Comparison of ENCODE assay signal across 8 mouse cellular contexts in genomic region chr2:39006149-39006730, GRCm38 (mm10). TPM values are rescaled to one million over a fixed set of nuclear protein-coding genes. Genes with fewer than 3 reads are reported as not detected.
DNase-seq lines count a peak whose midpoint lies in the region; ATAC-seq and TF ChIP-seq lines count a peak whose summit lies in the region.

No protein-coding gene starts in this region.

- peaks cover 58% of the 10 kb centered on the region for H3K4me1 ChIP-seq in heart, embryonic 13.5 days
- peaks cover 63% of the 10 kb centered on the region for H3K4me1 ChIP-seq in G1E (ENCODE audit: insufficient read depth, low read depth, low read length)
- H3K4me1 ChIP-seq in forebrain, postnatal 0 days (ENCODE audit: insufficient read depth): peaks cover 24% of the 10 kb centered on the region

- no peak for DNase-seq in heart, postnatal 36 days
- DNase-seq in G1E (ENCODE audit: low spot score): no peak
- DNase-seq in forebrain, postnatal 0 days: no peak
- DNase-seq in Muller cell, postnatal 12 days (ENCODE audit: inconsistent ontology term): no peak
- no peak for DNase-seq in lung, postnatal 10 days

- WGBS in heart, embryonic 13.5 days: 84% methylated on average over 14 of the region's 14 CpGs
- 92% methylated on average over 14 of the region's 14 CpGs for WGBS in forebrain, postnatal 0 days
- WGBS in macrophage (ENCODE audit: missing documents): 87% methylated on average over 12 of the region's 14 CpGs

- TF ChIP-seq CTCF in G1E (IDR thresholded peaks at IDR 0.05; ENCODE audit: low read depth, low read length): no peak
- TF ChIP-seq CTCF in forebrain, postnatal 0 days (IDR thresholded peaks at IDR 0.05; ENCODE audit: low read depth): no peak

- ATAC-seq in heart, embryonic 13.5 days (ENCODE audit: extremely low read depth, insufficient number of reproducible peaks, low FRiP score, low TSS enrichment): no peak
- ATAC-seq in G1E (ENCODE audit: extremely low read depth, insufficient number of reproducible peaks, low FRiP score, poor library complexity, severe bottlenecking): no peak
- ATAC-seq in forebrain, postnatal 0 days: no peak
- no peak for ATAC-seq in activated CD4-positive, CD25-positive, alpha-beta regulatory T cell, adult 4 months

- intact Hi-C loops in heart, postnatal 36 days (cut with DNase I): loop anchor here (10.0 kb wide), 2 partner anchors 361 to 721 kb away; partner anchors contain the start of genes Dennd1a and Psmb7

- H3K27ac ChIP-seq in heart, embryonic 13.5 days (replicated peaks): no peak overlapping the region
- H3K27ac ChIP-seq in forebrain, postnatal 0 days (ENCODE audit: low read depth, low read length): no peak overlapping the region
- H3K27ac ChIP-seq in macrophage: no peak overlapping the region

- no peaks in the 10 kb centered on the region for H3K9me3 ChIP-seq in heart, embryonic 13.5 days
- no peaks in the 10 kb centered on the region for H3K9me3 ChIP-seq in G1E (replicated peaks)
- no peaks in the 10 kb centered on the region for H3K9me3 ChIP-seq in forebrain, postnatal 0 days (ENCODE audit: low read length)

- peaks cover 28% of the 10 kb centered on the region for H3K36me3 ChIP-seq in heart, embryonic 13.5 days
- H3K36me3 ChIP-seq in G1E (replicated peaks) (peaks cover 53% of the 10 kb centered on the region), macrophage (ENCODE audit: inconsistent target) (peaks cover 18% of the 10 kb centered on the region; the same call in 1 of the 2 replicates)
- peaks cover 18% of the 10 kb centered on the region for H3K36me3 ChIP-seq in forebrain, postnatal 0 days (ENCODE audit: insufficient read depth)

- H3K4me2 ChIP-seq in heart, embryonic 13.5 days: peak overlapping the region; percentile 98
- H3K4me2 ChIP-seq in forebrain, postnatal 0 days (ENCODE audit: low read depth): peak overlapping the region; percentile 78

- H3K4me3 ChIP-seq in heart, embryonic 13.5 days: peak overlapping the region; percentile 82
- peak overlapping the region; percentile 92 for H3K4me3 ChIP-seq in G1E (ENCODE audit: low read depth, low read length)
- H3K4me3 ChIP-seq in forebrain, postnatal 0 days (ENCODE audit: low read depth, low read length): no peak overlapping the region
- H3K4me3 ChIP-seq in macrophage (ENCODE audit: inconsistent target): peak overlapping the region; percentile 93

- H3K27me3 ChIP-seq in heart, embryonic 13.5 days (replicated peaks): no peaks in the 10 kb centered on the region
- no peaks in the 10 kb centered on the region for H3K27me3 ChIP-seq in G1E (ENCODE audit: insufficient read depth, low read length)
- H3K27me3 ChIP-seq in forebrain, postnatal 0 days (ENCODE audit: insufficient read depth, low read length): no peaks in the 10 kb centered on the region

- peaks cover 77% of the 10 kb centered on the region for H3K79me2 ChIP-seq in macrophage (ENCODE audit: inconsistent target)

- peak overlapping the region; percentile 96 for H3K9ac ChIP-seq in heart, embryonic 13.5 days
- H3K9ac ChIP-seq in forebrain, postnatal 0 days: no peak overlapping the region

RNA-seq across cellular contexts. Expression of gene Rpl35, which starts 0.8 kb away (rescaled TPM):
- 628 and 659 TPM in 2 replicates for polyA plus RNA-seq in heart, embryonic 13.5 days (2015; fragmentation: Nextera tagmentation; extraction: Ambion mirVana)
- 100 to 1,000 TPM; 321 to 338 TPM for total RNA-seq in heart, postnatal 36 days (2021)
- total RNA-seq in G1E (2014; fragmentation: Nextera tagmentation) (628 and 641 TPM in 2 replicates), G1E (2017) (1,378 and 1,941 TPM in 2 replicates)
- polyA plus RNA-seq in G1E (2012) (315 and 358 TPM in 2 replicates), macrophage (2018) (501 to 933 TPM (median 626 TPM) in 3 replicates)
- 128 and 358 TPM in 2 replicates for total RNA-seq in forebrain, postnatal 0 days (2014; rRNA removed)
- 660 and 891 TPM in 2 replicates for polyA plus RNA-seq in forebrain, postnatal 0 days (2015; fragmentation: Nextera tagmentation; extraction: Ambion mirVana)
- total RNA-seq in macrophage (2018; cell fraction: chromatin; rRNA removed): 100 to 1,000 TPM in 1 of 26 experiments, 10 to 100 TPM in 24, 1 to 10 TPM in 1; 9.5 to 133 (median 24.8) TPM
- total RNA-seq in macrophage (2018; cell fraction: cytosol; rRNA removed): 100 to 1,000 TPM; 259 to 879 (median 445) TPM
- total RNA-seq in macrophage (2018; cell fraction: nucleus; rRNA removed): 10 to 100 TPM; 37.5 to 94.1 (median 55.2) TPM
- polyA plus RNA-seq in activated CD4-positive, CD25-positive, alpha-beta regulatory T cell, adult 4 months (2017; shearing (Covaris generic)): 1,000 to 10,000 TPM; 1,939 to 1,985 TPM

RNA-seq across cellular contexts. Expression of gene Arpc5l, which starts 1.1 kb away (rescaled TPM):
- 75.4 and 87.3 TPM in 2 replicates for polyA plus RNA-seq in heart, embryonic 13.5 days (2015; fragmentation: Nextera tagmentation; extraction: Ambion mirVana)
- total RNA-seq in heart, postnatal 36 days (2021): 10 to 100 TPM; 90.1 to 99.9 TPM
- total RNA-seq in G1E (2014; fragmentation: Nextera tagmentation) (33.3 and 34.3 TPM in 2 replicates), G1E (2017) (62.4 and 71.6 TPM in 2 replicates)
- polyA plus RNA-seq in G1E (2012) (59.8 and 85.1 TPM in 2 replicates), macrophage (2018) (48.9 to 69.3 TPM (median 53.8 TPM) in 3 replicates)
- total RNA-seq in forebrain, postnatal 0 days (2014; rRNA removed): 80.0 and 92.4 TPM in 2 replicates
- 167 and 170 TPM in 2 replicates for polyA plus RNA-seq in forebrain, postnatal 0 days (2015; fragmentation: Nextera tagmentation; extraction: Ambion mirVana)
- total RNA-seq in macrophage (2018; cell fraction: chromatin; rRNA removed): 10 to 100 TPM in 25 of 26 experiments, 1 to 10 TPM in 1; 7.9 to 56.6 (median 26.2) TPM
- 10 to 100 TPM; 24.7 to 62.3 (median 48.6) TPM for total RNA-seq in macrophage (2018; cell fraction: cytosol; rRNA removed)
- total RNA-seq in macrophage (2018; cell fraction: nucleus; rRNA removed): 10 to 100 TPM in 25 of 26 experiments, 1 to 10 TPM in 1; 9.9 to 50.9 (median 30.1) TPM
- 100 to 1,000 TPM; 120 to 136 TPM for polyA plus RNA-seq in activated CD4-positive, CD25-positive, alpha-beta regulatory T cell, adult 4 months (2017; shearing (Covaris generic))

RNA-seq across cellular contexts. Expression of gene Wdr38, which starts 9.0 kb away (rescaled TPM):
- polyA plus RNA-seq in heart, embryonic 13.5 days (2015; fragmentation: Nextera tagmentation; extraction: Ambion mirVana): 1.1 and 1.3 TPM in 2 replicates
- total RNA-seq in heart, postnatal 36 days (2021): under 1 TPM in 1 of 2 experiments, not detected in 1; 0.14 TPM
- total RNA-seq in G1E (2014; fragmentation: Nextera tagmentation) (1.6 and 1.9 TPM in 2 replicates), G1E (2017) (1.8 and 2.3 TPM in 2 replicates)
- polyA plus RNA-seq in G1E (2012) (0.25 and 0.34 TPM in 2 replicates), macrophage (2018) (0.09 to 1.3 TPM (median 0.66 TPM) in 3 replicates)
- 0.43 and 1.4 TPM in 2 replicates for total RNA-seq in forebrain, postnatal 0 days (2014; rRNA removed)
- 0.38 and 0.64 TPM in 2 replicates for polyA plus RNA-seq in forebrain, postnatal 0 days (2015; fragmentation: Nextera tagmentation; extraction: Ambion mirVana)
- total RNA-seq in macrophage (2018; cell fraction: chromatin; rRNA removed): 1 to 10 TPM in 21 of 26 experiments, under 1 TPM in 5; 0.50 to 6.7 (median 1.6) TPM
- total RNA-seq in macrophage (2018; cell fraction: cytosol; rRNA removed): 1 to 10 TPM in 3 of 26 experiments, under 1 TPM in 23; 0.14 to 1.4 (median 0.40) TPM
- 1 to 10 TPM in 24 of 26 experiments, under 1 TPM in 2; 0.41 to 8.3 (median 2.4) TPM for total RNA-seq in macrophage (2018; cell fraction: nucleus; rRNA removed)
- polyA plus RNA-seq in activated CD4-positive, CD25-positive, alpha-beta regulatory T cell, adult 4 months (2017; shearing (Covaris generic)): 1 to 10 TPM; 1.1 TPM

RNA-seq across cellular contexts. Expression of gene Golga1, which starts 59.1 kb away (rescaled TPM):
- polyA plus RNA-seq in heart, embryonic 13.5 days (2015; fragmentation: Nextera tagmentation; extraction: Ambion mirVana): 17.0 and 19.5 TPM in 2 replicates
- 10 to 100 TPM; 14.5 to 16.6 TPM for total RNA-seq in heart, postnatal 36 days (2021)
- total RNA-seq in G1E (2014; fragmentation: Nextera tagmentation) (29.4 and 33.5 TPM in 2 replicates), G1E (2017) (26.7 and 27.9 TPM in 2 replicates)
- polyA plus RNA-seq in G1E (2012) (1.9 and 2.3 TPM in 2 replicates), macrophage (2018) (11.7 to 16.1 TPM (median 12.3 TPM) in 3 replicates)
- total RNA-seq in forebrain, postnatal 0 days (2014; rRNA removed): 28.3 and 36.2 TPM in 2 replicates
- 19.6 and 23.9 TPM in 2 replicates for polyA plus RNA-seq in forebrain, postnatal 0 days (2015; fragmentation: Nextera tagmentation; extraction: Ambion mirVana)
- total RNA-seq in macrophage (2018; cell fraction: chromatin; rRNA removed): 100 to 1,000 TPM in 3 of 26 experiments, 10 to 100 TPM in 23; 20.8 to 113 (median 74.0) TPM
- total RNA-seq in macrophage (2018; cell fraction: cytosol; rRNA removed): 10 to 100 TPM in 19 of 26 experiments, 1 to 10 TPM in 7; 5.5 to 16.9 (median 13.1) TPM
- 10 to 100 TPM in 24 of 26 experiments, 1 to 10 TPM in 2; 8.0 to 67.9 (median 34.1) TPM for total RNA-seq in macrophage (2018; cell fraction: nucleus; rRNA removed)
- 10 to 100 TPM; 23.8 to 26.3 TPM for polyA plus RNA-seq in activated CD4-positive, CD25-positive, alpha-beta regulatory T cell, adult 4 months (2017; shearing (Covaris generic))
